Mouse (Mus musculus) c-Kit-positive CD71-positive TER-119-positive erythroid progenitor cells, embryonic 14.5 days (primary cell): ENCODE results near the gene Krt88.

Experiments used
- DNase-seq: peaks from one replicate; pipeline ENCODE4 v3.0.0-alpha.2; 2013; ENCODE audit warnings: low spot score

Krt88 gene

DNA sequence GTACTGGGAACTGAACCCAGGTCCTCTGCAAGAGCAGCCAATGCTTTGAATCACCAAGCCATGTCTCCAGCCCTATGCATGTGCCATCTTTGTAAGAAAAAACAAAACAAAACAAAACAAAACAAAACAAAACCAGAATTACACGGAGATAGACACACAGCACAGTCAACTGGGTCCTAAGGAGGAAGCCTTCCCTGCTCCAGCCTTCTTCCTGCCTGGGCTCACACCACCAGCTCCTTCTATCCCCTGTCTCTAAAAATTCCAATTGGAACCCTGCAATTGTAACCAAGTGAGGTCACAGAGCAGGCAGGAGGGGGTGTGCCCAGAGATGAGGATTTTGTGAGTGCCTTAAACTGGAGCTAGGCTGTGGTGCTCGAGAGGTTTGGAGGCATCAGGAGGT is at the start of gene Krt88:
Gene Krt88, plus strand, starts transcription at position 301 of the 400 bp plus-strand sequence.
- no peak for DNase-seq

DNA sequence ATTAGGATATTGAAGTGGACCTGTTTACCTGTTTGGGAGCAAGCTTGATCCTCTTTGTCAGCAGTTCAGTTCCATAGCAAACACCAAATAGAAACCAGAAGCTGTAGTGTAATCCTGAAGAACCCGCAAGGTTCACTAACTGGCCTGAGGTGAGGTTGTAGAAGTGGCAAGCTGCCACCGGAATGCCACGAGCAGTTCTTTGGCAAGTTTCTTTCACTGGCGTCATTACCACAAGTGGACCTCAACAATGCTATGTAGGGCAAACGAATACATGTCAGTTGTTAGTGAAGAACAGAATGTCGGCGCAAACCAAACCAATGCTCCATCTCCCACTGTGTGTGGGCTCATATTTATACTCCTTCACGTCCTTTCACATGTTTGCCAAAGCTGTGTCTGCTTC is 49.3 kb upstream of the Krt88 start:
- no peak for DNase-seq

DNA sequence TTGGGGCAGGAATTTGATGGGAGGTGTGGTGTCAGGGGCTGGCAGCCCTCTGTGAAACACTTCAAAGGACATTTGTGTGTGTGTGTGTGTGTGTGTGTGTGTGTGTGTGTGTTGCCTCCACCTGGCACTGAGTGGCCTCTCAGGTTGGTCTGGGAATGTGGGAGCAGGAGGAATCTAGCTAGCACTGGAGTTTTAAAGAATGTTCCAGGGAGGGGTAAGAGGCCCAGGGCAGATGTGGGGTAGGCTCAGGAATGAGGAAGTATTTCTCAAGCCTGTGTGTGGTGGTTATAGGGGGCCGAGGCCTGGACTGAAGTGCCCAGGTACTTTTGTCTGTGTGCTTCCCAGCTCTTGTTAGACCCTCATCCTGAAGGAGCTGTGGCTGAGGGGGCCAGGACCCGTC is 36.8 kb upstream of the Krt88 start, which contains the start of gene Krt7:
Gene Krt7, plus strand, starts transcription at position 269 of the 400 bp plus-strand sequence.
- no peak for DNase-seq

GRCm38 (mm10) chr15:101412188-101412587 is 35.4 kb upstream of the Krt88 start:
- no peak for DNase-seq

GRCm38 (mm10) chr15:101413916-101414635 is 33.5 kb upstream of the Krt88 start:
- DNase-seq = no peak

DNA sequence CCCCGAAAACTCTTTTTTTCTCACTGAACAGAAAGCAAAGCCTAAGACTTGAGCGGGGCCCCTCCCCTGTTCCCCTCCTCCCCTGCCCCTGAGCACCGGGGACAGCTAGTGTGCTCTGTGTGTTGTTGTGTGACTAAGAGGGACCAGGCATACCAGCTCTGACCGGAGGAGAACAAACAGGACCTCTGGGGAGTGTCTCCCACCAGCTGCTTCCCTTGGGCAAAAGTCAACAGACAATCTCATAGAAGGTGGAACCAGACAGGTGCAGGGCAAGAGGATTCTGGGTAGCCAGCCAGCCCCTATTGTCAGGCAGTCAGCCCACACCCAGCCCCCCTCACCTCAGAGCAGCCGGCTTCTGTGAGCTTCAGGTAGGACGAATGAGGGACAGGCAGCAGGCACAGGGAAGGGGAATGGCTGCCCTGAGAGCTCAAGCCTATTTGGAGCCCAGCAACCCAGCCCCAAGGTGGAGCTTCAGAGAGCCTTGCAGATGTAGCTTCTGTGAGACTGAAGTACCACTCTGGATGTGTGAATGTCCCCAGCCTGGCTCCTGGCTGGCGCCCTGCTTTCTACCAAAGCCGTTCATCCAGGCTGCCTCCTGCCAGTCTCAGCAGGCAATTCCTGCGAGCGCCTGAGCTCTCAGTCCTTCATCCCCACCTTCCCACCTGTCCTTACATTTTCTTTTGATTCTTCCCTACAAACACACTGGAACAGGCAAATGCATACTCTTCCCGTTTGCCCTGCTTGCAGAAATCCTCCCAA is 32.6 kb upstream of the Krt88 start:
- DNase-seq = no peak

GRCm38 (mm10) chr15:101418950-101419349 is 28.6 kb upstream of the Krt88 start:
- DNase-seq = no peak

- no peak for DNase-seq
Observed at GRCm38 (mm10) chr15:101420903-101421302, 26.6 kb upstream of the Krt88 start.

- no peak for DNase-seq
Observed at GRCm38 (mm10) chr15:101424914-101425313, 22.6 kb upstream of the Krt88 start.

GRCm38 (mm10) chr15:101436611-101437010 is 10.9 kb upstream of the Krt88 start:
- no peak for DNase-seq

GRCm38 (mm10) chr15:101438555-101438954 is 9.0 kb upstream of the Krt88 start, which contains the start of gene Krt87:
Gene Krt87, minus strand, starts transcription at chr15:101438804.
- DNase-seq = no peak

- no peak for DNase-seq
Observed at GRCm38 (mm10) chr15:101440837-101441236, 6.7 kb upstream of the Krt88 start.

DNA sequence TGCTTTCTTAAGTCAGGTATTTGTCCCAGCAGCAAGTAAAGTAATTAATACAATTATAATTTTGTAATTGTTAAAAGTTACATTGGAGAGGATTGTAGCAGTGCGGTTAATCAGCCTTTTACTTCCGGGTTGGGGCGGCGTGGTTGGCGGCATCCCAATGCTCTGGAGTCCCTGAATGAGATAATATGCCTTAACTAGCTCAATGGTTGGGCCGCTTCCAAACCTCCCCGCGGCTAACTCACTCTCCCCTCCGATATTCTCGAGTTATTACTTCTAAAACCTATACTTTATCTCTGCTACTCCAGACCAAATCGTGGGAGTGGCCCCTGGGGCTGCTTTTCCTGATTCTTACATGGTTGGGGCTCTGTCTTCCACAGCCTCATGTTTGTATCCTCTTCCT is 972 bp upstream of the Krt88 start:
- DNase-seq = no peak

GRCm38 (mm10) chr15:101453093-101453736 is 5.7 kb downstream of the Krt88 start:
- peak; percentile 20 for DNase-seq

GRCm38 (mm10) chr15:101454774-101455173 is 7.2 kb downstream of the Krt88 start:
- no peak for DNase-seq

- no peak for DNase-seq
Observed at GRCm38 (mm10) chr15:101455292-101455691, 7.7 kb downstream of the Krt88 start.

DNA sequence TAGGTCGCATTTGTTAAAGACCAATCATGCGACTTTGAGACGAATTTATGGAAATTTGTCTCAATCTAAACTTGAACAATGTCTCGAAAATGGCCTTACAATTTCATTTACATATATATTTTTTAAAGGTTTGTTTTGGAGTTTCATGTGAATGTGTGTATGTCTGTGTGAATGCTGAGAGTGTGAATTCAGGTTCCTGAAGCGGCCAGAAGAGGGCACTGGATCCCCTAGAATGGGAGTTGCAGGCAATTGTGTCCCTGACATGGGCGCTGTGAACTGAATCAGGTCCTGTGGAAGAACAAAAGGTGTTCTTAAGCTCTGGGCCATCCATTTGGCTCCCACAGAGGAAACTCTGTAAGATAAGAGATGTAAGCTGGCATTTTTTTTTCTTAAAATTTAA is 8.3 kb downstream of the Krt88 start:
- no peak for DNase-seq

GRCm38 (mm10) chr15:101458361-101458930 is 10.9 kb downstream of the Krt88 start:
- no peak for DNase-seq

DNA sequence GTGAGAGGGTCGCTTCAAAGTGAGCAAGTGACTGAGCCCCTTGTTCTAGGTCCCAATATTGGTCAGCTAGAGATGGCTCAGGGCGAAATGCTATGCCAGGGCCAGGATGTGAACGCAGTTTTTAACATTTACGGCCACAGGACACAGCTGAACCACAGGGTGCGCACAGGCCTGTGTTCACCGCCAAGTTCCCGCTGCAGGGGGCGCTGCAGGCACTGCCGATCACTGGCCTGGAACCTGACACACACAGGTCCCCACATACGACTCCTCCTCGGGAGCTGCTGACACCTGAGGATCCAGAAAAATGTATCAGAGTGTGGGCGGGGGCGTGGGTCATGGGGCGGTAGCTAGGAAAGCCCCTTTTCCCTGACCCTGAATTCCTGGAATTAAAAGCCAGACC is 11.7 kb downstream of the Krt88 start:
- DNase-seq = no peak

- no peak for DNase-seq
Observed at GRCm38 (mm10) chr15:101463651-101464050, 16.1 kb downstream of the Krt88 start, which contains the start of gene Krt81. Gene Krt81, minus strand, starts transcription at chr15:101463751.

GRCm38 (mm10) chr15:101469093-101469492 is 21.5 kb downstream of the Krt88 start:
- DNase-seq = no peak

- DNase-seq = peak; percentile 24
Observed at GRCm38 (mm10) chr15:101472952-101473528, 25.5 kb downstream of the Krt88 start, which contains the start of gene Krt86. Gene Krt86, plus strand, starts transcription at chr15:101473478.
